Mouse (Mus musculus): Measurements from ENCODE around the gene Fam129b.
A peak's percentile ranks its signal among the peaks of the same experiment; 100 is the strongest.

The Fam129b gene

DNA sequence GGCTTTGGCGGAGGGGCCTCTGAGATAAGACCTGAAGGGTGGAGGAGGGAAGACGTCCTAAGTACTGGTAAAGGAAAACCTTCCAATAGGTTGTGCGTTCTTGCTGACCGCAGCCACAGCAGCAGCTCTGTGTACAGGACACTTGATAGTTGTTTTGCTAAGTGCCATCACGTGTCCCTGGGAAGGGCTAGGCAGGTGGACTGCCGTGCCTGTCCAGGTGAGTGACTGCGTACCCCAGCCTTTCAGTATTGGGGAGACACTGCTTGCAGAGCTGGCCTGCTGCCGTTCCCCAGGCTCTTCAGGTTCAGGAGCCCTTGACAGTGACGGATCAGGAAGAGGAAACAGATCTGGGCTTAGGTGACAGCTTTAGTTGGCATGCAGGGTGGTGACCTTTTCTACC, 15.4 kb downstream of the Fam129b start:
- no peak for DNase-seq (ENCODE audit: low read depth, low spot score)

- no peak for DNase-seq (ENCODE audit: low read depth, low spot score)
Observed at GRCm38 (mm10) chr2:32892490-32892889, 16.6 kb downstream of the Fam129b start.

GRCm38 (mm10) chr2:32894097-32894496, 18.2 kb downstream of the Fam129b start:
- no peak for DNase-seq (ENCODE audit: low read depth, low spot score)

DNA sequence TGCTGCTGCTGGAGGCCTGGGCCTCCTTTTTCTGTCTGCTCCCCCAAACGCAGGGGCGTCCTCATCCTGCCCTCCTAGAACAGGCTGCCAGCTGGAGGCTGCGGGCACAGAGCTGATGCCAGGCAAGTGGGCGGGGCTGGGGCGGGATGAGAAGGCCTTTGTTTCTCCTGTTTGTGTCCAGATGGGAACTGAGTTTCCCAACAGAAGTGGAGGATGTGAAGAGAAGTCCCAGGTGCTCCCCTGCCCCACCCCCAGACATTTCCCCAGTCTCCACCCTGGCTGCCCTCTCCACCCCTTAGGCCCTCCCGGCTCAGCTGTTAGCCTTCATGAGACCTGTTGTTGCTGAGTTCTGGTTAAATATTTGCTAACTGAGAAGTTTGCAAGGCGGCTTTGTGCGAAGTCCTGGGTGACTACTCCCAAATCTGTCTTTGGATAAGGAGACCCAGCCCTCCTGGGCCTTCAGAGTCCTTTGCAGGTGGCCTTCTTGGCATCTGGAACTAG, 19.7 kb downstream of the Fam129b start:
- DNase-seq (ENCODE audit: low read depth, low spot score): no peak

- DNase-seq (ENCODE audit: low read depth, low spot score): no peak
Observed at GRCm38 (mm10) chr2:32896507-32897147, 20.7 kb downstream of the Fam129b start.

DNA sequence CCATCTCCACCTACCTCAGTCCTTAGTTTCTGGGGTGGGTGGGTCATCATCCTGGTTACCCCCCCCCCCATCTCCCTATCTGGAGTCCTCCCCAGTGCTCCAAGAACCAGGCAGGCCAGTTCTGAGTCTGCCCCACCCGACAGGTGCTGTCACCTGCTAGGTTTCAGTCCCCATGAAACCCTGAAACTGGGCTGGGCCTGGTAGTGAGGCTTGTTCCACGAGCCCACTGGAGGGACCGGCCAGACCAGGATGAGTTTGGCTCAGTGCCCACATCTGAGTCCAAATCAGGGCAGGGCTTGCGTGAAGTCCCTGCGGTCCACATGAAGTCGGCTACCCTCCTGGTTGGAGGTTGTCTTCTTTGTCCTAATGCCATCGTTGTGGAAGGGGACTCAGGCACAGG, 23.1 kb downstream of the Fam129b start:
- DNase-seq (ENCODE audit: low read depth, low spot score): no peak

GRCm38 (mm10) chr2:32902126-32902525, 26.2 kb downstream of the Fam129b start:
- DNase-seq (ENCODE audit: low read depth, low spot score): no peak

- no peak for DNase-seq (ENCODE audit: low read depth, low spot score)
Observed at GRCm38 (mm10) chr2:32903470-32903869, 27.6 kb downstream of the Fam129b start.

GRCm38 (mm10) chr2:32904637-32905036, 28.7 kb downstream of the Fam129b start:
- no peak for DNase-seq (ENCODE audit: low read depth, low spot score)

DNA sequence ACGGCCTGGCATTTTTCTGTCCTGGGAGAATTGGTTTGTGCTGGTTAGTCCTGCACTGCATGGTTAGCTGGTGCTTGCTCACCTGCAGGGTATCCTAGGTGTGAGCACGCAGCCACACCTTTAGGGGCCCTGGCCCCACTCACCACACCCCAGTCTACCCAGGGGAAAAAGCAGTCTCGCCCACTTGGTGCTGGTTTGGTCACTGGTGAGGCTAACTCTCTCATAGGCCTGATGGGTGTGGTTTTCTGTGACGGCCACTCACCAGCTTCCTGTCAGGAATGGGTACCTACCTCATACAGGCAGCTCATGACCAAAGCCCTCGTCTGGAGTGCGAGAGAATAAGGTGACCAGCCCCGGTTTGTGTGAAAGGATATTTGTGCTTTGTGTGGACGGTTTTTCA, 29.4 kb downstream of the Fam129b start:
- DNase-seq (ENCODE audit: low read depth, low spot score): no peak

- DNase-seq (ENCODE audit: low read depth, low spot score): no peak
Observed at GRCm38 (mm10) chr2:32907442-32907841, 31.5 kb downstream of the Fam129b start.

GRCm38 (mm10) chr2:32908272-32908671, 32.4 kb downstream of the Fam129b start:
- DNase-seq (ENCODE audit: low read depth, low spot score): peak; percentile 94

- DNase-seq (ENCODE audit: low read depth, low spot score): peak; percentile 73
Observed at GRCm38 (mm10) chr2:32908796-32909195, 32.9 kb downstream of the Fam129b start.

- DNase-seq (ENCODE audit: low read depth, low spot score): no peak
Observed at GRCm38 (mm10) chr2:32911639-32912182, 35.8 kb downstream of the Fam129b start.

DNA sequence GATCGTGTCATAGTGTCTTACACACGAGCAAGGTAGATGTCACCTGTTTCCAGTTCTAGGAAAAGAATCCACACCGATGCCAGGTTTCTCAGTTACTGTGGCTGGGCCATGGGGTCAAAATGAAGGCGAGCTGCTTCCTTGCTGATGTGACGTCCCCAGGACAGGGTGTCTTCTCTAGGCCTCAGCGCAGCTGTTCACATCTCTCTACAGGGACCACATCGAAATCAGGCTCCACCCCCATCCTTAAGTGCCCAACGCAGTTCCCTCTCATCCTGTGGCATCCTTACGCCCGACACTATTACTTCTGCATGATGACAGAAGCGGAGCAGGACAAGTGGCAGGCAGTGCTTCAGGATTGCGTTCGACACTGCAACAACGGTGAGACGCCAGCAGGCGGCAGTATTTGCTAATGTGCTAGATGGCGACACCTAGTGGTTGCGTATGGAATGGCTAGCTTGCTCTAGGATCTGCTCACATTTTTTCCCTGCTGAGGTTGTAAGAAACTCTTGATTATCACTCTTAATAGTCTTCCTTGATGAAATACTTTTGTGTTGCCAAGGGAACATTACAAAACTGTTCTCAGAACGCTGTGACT, 36.4 kb downstream of the Fam129b start:
- peak; percentile 93 for DNase-seq (ENCODE audit: low read depth, low spot score)

- DNase-seq (ENCODE audit: low read depth, low spot score): no peak
Observed at GRCm38 (mm10) chr2:32914362-32914761, 38.4 kb downstream of the Fam129b start.

- DNase-seq (ENCODE audit: low read depth, low spot score): no peak
Observed at GRCm38 (mm10) chr2:32914896-32915295, 39.0 kb downstream of the Fam129b start.

DNA sequence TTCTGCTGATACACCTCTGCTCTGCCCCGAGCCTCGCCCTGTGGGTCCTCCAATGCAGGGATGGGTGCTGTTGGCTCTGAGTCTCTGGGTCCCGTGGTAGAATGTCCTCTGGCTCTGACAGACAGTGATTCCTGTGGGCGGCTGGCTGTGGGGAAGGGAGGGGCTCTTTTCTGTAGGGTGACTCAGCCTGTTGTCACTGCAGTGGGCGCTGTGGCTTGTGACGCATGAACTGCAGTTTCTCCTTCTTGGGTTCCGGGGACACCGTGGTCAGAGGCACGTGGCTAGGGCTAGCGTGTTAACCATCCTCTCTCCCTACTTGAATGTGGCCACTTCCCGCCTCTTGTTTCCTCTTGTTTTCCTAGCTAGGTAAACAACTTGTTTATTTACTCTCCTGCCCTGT, 41.6 kb downstream of the Fam129b start:
- no peak for DNase-seq (ENCODE audit: low read depth, low spot score)

GRCm38 (mm10) chr2:32918391-32918790, 42.5 kb downstream of the Fam129b start:
- DNase-seq (ENCODE audit: low read depth, low spot score): no peak

GRCm38 (mm10) chr2:32921235-32921634, 45.3 kb downstream of the Fam129b start:
- DNase-seq (ENCODE audit: low read depth, low spot score): no peak

DNA sequence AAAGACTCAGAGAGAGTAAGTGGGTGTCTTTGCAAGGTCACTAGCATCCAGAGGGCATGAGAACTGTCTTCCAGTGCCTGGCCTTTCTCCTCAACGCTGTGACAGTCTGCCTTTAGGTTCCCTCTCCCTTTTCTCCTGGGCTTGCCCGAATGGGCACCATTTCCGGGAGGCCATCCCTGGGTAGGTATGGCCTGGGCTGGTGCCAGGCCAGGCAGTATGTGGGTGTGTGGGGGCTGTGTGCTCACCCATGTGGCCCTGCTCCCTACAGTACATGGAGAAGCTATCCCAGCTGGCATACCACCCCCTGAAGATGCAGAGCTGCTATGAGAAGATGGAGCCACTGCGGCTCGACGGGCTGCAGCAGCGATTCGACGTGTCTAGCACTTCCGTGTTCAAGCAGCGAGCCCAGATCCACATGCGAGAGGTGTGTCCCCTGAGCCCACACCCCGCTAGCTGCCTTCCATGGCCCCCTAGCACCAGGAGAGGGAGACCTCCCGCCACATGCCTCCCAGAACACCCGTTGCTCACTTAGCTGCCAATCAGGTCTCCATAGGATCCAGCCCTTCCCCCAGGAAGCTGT, 46.0 kb downstream of the Fam129b start:
- no peak for DNase-seq (ENCODE audit: low read depth, low spot score)

DNA sequence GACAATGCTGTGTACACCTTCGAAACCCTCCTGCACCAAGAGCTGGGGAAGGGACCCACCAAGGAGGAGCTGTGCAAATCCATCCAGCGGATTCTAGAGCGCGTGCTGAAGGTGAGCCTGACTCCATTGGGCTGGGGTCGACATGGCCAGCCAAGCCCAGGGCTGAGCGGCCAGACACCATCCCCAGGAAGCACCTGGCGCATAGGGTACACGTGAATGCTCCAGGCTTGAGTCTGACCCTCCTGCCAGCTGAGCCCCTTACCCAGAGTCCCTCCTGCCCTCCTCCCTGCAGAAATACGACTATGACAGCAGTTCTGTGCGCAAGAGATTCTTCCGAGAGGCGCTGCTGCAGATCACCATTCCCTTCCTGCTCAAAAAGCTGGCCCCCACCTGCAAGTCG, 46.6 kb downstream of the Fam129b start:
- no peak for DNase-seq (ENCODE audit: low read depth, low spot score)
